Mouse (Mus musculus): ENCODE data around the gene Pkd1l2.

Gene Pkd1l2

GRCm38 (mm10) chr8:117082947-117083559 is 804 bp upstream of the Pkd1l2 start:
- DNase-seq (ENCODE audit: low spot score): no peak

DNA sequence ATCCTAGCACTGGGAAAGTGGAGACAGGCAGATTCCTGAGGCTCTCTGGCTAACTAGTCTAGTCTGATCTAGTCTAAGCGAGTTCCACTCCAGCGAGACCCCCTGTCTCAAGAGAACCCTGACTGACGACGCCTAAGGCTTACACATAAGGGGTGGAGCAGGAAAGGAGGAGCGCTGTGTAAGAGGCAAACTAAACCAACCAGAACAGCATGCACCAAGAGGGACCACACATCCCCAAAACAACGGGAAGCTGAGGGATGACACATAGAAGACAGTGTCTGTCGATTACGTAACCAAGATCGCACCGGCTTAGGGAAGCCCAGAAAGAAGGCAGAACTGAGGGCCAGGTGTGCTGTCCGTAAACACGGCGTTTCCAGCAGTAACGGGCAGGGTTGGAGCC is 2.6 kb downstream of the Pkd1l2 start:
- no peak for DNase-seq (ENCODE audit: low spot score)

DNA sequence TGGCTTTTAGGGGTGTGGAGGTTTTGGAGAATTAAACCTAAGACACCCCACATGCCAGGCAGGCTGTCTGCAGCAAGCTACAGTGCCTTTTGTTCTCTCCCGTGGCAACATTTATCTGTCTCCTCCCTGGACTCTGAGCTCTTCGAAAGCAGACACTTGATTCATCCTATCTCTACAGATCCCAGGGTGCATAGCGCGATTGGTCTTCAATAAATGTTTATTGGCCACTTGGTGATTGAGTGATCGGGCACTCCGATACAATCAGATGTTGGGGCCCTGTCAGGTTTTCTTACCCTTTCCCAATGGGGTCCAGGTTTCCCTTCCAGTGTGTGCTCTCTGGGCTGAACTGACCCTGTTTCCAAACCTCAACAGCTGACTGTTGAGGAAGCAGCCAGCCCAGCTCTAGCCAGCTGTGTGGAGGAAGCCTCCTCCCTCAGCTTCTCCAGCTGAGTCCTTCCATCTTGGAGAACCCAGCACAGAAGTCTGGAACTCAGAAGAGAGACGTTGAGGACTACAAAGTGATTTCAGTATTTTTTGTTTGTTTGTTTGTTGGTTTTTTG is 3.8 kb downstream of the Pkd1l2 start:
- no peak for DNase-seq (ENCODE audit: low spot score)

- DNase-seq (ENCODE audit: low spot score): no peak
Measured at GRCm38 (mm10) chr8:117074350-117075182, 7.7 kb downstream of the Pkd1l2 start.

GRCm38 (mm10) chr8:117069708-117070107 is 12.5 kb downstream of the Pkd1l2 start:
- no peak for DNase-seq (ENCODE audit: low spot score)

- no peak for DNase-seq (ENCODE audit: low spot score)
Measured at GRCm38 (mm10) chr8:117068294-117068693, 14.0 kb downstream of the Pkd1l2 start.

- no peak for DNase-seq (ENCODE audit: low spot score)
Measured at GRCm38 (mm10) chr8:117067396-117067795, 14.9 kb downstream of the Pkd1l2 start.

DNA sequence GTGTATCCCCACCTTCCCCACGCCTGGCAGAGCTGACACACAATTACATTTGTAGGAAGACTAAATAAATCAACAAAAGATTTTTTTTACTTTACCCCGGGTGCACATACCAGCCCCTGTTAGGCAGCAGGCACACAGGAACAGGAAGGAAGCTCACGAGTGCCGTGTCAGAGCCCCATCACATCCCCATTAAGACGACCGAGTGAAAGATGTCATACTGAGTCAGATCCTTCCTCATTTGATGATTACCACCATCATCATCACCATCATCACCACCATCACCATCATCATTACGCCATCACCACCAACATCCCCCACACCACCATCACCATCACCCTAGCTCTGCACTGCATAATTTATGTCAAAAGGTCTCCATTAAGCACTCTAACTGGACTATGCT is 15.3 kb downstream of the Pkd1l2 start:
- DNase-seq (ENCODE audit: low spot score): no peak

- DNase-seq (ENCODE audit: low spot score): no peak
Measured at GRCm38 (mm10) chr8:117061180-117061880, 20.9 kb downstream of the Pkd1l2 start.

DNA sequence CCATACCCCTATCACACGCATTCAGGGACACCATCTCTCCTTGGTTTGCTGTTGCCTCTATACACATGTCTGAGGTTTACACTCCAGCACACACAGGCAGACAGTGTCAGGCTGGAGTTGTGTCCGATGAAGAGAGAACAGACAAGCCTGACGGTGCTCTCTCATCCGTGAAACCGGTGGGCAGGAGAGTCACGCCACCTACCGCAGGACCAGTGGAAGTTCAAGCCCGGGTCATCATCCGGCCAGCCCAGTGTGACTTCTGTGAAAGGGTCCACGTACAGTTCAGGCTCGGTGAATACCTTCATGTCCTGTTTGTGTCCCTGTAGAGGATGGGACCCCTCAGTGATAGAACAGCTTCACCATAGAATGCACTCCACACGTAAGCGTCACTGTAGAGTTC is 21.9 kb downstream of the Pkd1l2 start:
- no peak for DNase-seq (ENCODE audit: low spot score)

GRCm38 (mm10) chr8:117059021-117059420 is 23.2 kb downstream of the Pkd1l2 start:
- no peak for DNase-seq (ENCODE audit: low spot score)

GRCm38 (mm10) chr8:117055097-117055496 is 27.2 kb downstream of the Pkd1l2 start:
- no peak for DNase-seq (ENCODE audit: low spot score)

- no peak for DNase-seq (ENCODE audit: low spot score)
Measured at GRCm38 (mm10) chr8:117054146-117054545, 28.1 kb downstream of the Pkd1l2 start.

GRCm38 (mm10) chr8:117053135-117054079 is 28.8 kb downstream of the Pkd1l2 start:
- no peak for DNase-seq (ENCODE audit: low spot score)

GRCm38 (mm10) chr8:117051316-117051715 is 30.9 kb downstream of the Pkd1l2 start:
- DNase-seq (ENCODE audit: low spot score): no peak

DNA sequence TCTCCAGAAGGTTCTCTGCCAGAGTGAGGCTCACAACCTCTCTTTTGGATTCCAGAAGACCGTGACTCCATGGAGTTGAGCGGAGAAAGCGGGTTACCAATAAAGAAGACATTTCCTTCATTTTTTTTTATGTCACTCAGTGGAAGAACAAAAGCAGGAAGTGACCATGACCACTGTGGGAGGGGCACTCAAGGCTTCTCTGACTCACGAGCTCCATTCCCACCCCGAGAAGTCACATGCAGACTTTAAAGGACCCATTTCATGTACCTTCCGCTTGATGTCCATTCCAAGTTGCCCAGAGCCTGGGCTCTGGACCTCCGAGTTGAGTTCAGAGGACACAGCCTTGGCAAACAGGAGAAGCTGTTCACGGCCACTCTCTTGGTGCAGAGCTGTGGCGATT is 31.5 kb downstream of the Pkd1l2 start:
- DNase-seq (ENCODE audit: low spot score): no peak

DNA sequence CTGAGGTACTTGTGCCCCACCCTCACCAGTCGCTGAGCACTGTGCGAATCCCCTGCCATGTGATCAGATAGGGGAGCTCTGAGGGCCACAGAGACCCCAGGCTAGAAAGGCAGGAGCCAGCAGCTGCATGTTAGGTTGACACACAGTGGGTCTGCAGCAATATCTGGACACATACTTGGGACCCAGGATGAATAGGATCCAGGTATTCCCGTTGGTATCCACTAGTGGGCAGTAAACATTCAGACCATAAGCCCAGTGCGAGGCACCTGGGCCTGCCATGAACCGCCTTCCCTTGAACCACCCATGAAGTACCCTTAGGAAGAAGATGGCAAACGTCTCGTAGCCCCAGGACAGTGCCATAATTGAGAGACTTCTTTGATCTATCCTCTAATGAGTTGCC is 32.8 kb downstream of the Pkd1l2 start:
- DNase-seq (ENCODE audit: low spot score): no peak

GRCm38 (mm10) chr8:117043584-117043983 is 38.7 kb downstream of the Pkd1l2 start:
- DNase-seq (ENCODE audit: low spot score): no peak

DNA sequence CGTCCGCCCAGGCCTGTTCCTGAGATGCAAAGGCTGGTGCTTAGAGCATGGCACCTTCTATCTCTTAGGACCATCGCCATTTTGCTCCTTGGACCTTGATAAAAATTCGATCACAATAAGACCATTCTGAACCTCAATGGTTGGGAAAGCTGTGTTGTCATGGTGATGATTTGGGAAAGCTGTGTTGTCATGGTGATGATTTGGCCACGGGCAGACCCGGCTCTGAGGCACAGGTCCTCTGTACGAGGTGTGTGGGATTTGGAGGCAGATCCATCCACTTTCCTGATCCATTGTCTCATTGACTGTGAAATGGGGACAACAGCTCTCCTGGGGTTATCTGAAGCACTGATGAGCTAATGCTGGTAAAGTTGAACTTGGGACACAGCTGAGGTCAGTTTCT is 42.4 kb downstream of the Pkd1l2 start:
- DNase-seq (ENCODE audit: low spot score): no peak

DNA sequence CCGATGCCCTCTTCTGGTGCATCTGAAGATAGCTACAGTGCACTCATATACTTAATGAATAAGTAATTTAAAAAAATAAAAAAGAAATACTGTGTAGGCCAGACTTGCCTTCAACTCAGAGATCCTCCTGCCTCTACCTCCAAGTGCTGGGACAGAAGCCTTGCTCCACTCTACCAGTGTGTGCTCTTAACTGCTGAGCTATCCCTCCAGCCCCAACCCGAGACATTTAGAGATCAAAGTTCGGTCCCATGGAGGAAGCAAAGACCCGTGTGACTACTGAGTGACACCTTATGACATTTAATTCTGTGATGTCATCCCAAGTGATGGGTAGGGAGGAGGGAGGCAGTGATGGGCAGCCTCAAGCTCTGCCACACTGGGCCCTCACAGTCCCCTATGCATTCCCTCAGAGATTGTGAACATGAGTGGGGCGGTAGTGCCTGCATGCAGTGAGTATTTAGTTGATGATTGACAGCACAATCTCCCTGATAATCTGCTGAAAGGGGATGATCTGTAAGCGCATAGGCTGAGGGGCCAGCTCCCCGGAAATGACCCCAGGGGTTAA is 44.8 kb downstream of the Pkd1l2 start:
- DNase-seq (ENCODE audit: low spot score): no peak

- DNase-seq (ENCODE audit: low spot score): no peak
Measured at GRCm38 (mm10) chr8:117033393-117033792, 48.9 kb downstream of the Pkd1l2 start.

Measured in ovary, postnatal 10 days (tissue).